Mouse (Mus musculus) spleen, adult 2 months (tissue): Measurements from ENCODE around the gene Adssl1. TPM values are rescaled to one million over a fixed set of nuclear protein-coding genes. Genes with fewer than 3 reads are reported as not detected.

Experiments used
- DNase-seq, 2 experiments: peaks; one replicate each; pipeline versions ENCODE4 v3.0.0 to v3.0.0-alpha.2; 2012 to 2021; ENCODE audit warnings: low spot score in 2 of 2, low read depth in 1 of 2
- H3K27ac ChIP-seq: fragments of 200-500 bp; 2 replicates; pipeline ENCODE4 v1.5.1; 2012; ENCODE audit warnings: low read length, inconsistent platforms; ENCODE audit not compliant: insufficient read depth
- H3K27me3 ChIP-seq: fragments of 200-500 bp; 2 replicates; pipeline ENCODE4 v1.6.1; 2012; ENCODE audit warnings: mild to moderate bottlenecking, moderate library complexity, low read length, inconsistent platforms; ENCODE audit not compliant: control insufficient read depth, insufficient read depth
- H3K36me3 ChIP-seq: fragments of 200-500 bp; 2 replicates; pipeline ENCODE4 v1.6.1; 2012; ENCODE audit warnings: mild to moderate bottlenecking, low read length, inconsistent platforms; ENCODE audit not compliant: control insufficient read depth, insufficient read depth
- H3K4me1 ChIP-seq: fragments of 200-500 bp; 2 replicates; pipeline ENCODE4 v1.6.1; 2011; ENCODE audit warnings: inconsistent platforms; ENCODE audit not compliant: control insufficient read depth, insufficient read depth, insufficient read length
- H3K4me3 ChIP-seq: fragments of 200-500 bp; 2 replicates; pipeline ENCODE4 v1.5.1; 2011; ENCODE audit warnings: mild to moderate bottlenecking, inconsistent platforms; ENCODE audit not compliant: insufficient read depth, insufficient read length; ENCODE audit errors: extremely low read depth
- CTCF ChIP-seq: fragments of 200-500 bp; IDR thresholded peaks from 2 replicates; pipeline ENCODE4 v1.5.1; 2011; ENCODE audit warnings: mild to moderate bottlenecking, inconsistent platforms; ENCODE audit not compliant: insufficient read depth, insufficient read length, insufficient replicate concordance; ENCODE audit errors: extremely low read depth
- POLR2A ChIP-seq: fragments of 200-500 bp; IDR thresholded peaks from 2 replicates; pipeline ENCODE4 v1.6.1; 2011; ENCODE audit warnings: low read depth, low read length, inconsistent platforms
- WGBS: fragments of 180-500 bp; shearing (Covaris S2); methylation state at CpG from one replicate; pipeline ENCODE4 v1.1.7; 2018; 5-methylcytosine and 5-hydroxymethylcytosine counted together
- polyA plus RNA-seq: library from polyadenylated mRNA; depleted of rRNA; stranded (reverse); fragments of >200 nt; gene quantifications from 2 replicates; pipeline ENCODE4 v1.2.3, GENCODE M21; 2012

Adssl1 gene
- polyA plus RNA-seq, 1 experiment, result 10.7 TPM

- no peak overlapping the region for H3K27ac ChIP-seq
- no peaks in the 10 kb centered on the region; the same call in 1 of the 2 replicates for H3K27me3 ChIP-seq
- H3K4me1 ChIP-seq, result peaks cover 20% of the 10 kb centered on the region; the same call in 1 of the 2 replicates
- TF ChIP-seq CTCF (no peak), POLR2A (no peak)
- WGBS, result 92% methylated on average over 7 of the region's 7 CpGs
- no peak for DNase-seq
- H3K4me3 ChIP-seq, result no peak overlapping the region
- peaks cover 7% of the 10 kb centered on the region; the same call in 1 of the 2 replicates for H3K36me3 ChIP-seq
Measured at GRCm38 (mm10) chr12:112671891-112672290, 52.0 kb downstream of the Adssl1 start.

GRCm38 (mm10) chr12:112672744-112673575, 53.1 kb downstream of the Adssl1 start:
- no peak for DNase-seq

GRCm38 (mm10) chr12:112673576-112674091, 53.8 kb downstream of the Adssl1 start:
- peaks cover under 1% of the 10 kb centered on the region for H3K27me3 ChIP-seq
- WGBS, result 4% methylated on average over 63 of the region's 68 CpGs
- H3K27ac ChIP-seq, result peak overlapping the region; percentile 74
- peaks cover 5% of the 10 kb centered on the region; the same call in 1 of the 2 replicates for H3K36me3 ChIP-seq
- H3K4me3 ChIP-seq, result peak overlapping the region; percentile 72
- no peak for TF ChIP-seq POLR2A
- TF ChIP-seq CTCF, result no peak
- peaks cover 20% of the 10 kb centered on the region; the same call in 1 of the 2 replicates for H3K4me1 ChIP-seq
- DNase-seq, result no peak

More at GRCm38 (mm10) chr12:112672744-112673575, 53.1 kb downstream of the Adssl1 start:
- TF ChIP-seq POLR2A, result no peak
- no peak for TF ChIP-seq CTCF
- WGBS, result 5% methylated on average over 21 of the region's 21 CpGs
- no peaks in the 10 kb centered on the region; the same call in 1 of the 2 replicates for H3K27me3 ChIP-seq
- H3K27ac ChIP-seq, result peak overlapping the region; percentile 74
- peaks cover 20% of the 10 kb centered on the region; the same call in 1 of the 2 replicates for H3K4me1 ChIP-seq
- H3K4me3 ChIP-seq, result peak overlapping the region; percentile 72
- H3K36me3 ChIP-seq, result peaks cover 5% of the 10 kb centered on the region; the same call in 1 of the 2 replicates

- Histone ChIP-seq H3K4me1 (peaks cover 17% of the 10 kb centered on the region), H3K27me3 (peaks cover 5% of the 10 kb centered on the region), H3K4me3 (peak within 1 kb of the TSS; percentile 72), H3K36me3 (peaks cover 3% of the 10 kb centered on the region; the same call in 1 of the 2 replicates), H3K27ac (peak within 1 kb of the TSS; percentile 89)
- peak in 1 of 2 experiments; percentile 40 for DNase-seq
- TF ChIP-seq POLR2A (peak; percentile 10; the same call in 1 of the 2 replicates), CTCF (no peak)
- WGBS, result 8% methylated on average over 70 of the region's 70 CpGs
Measured at GRCm38 (mm10) chr12:112674132-112675011, 54.5 kb downstream of the Adssl1 start, which contains the start of gene Akt1. Akt1 (minus strand) TSS chr12:112674884.

- WGBS, result 22% methylated on average over 18 of the region's 18 CpGs
- Histone ChIP-seq H3K4me3 (peak overlapping the region; percentile 28), H3K27ac (peak overlapping the region; percentile 89), H3K36me3 (peaks cover 3% of the 10 kb centered on the region; the same call in 1 of the 2 replicates), H3K27me3 (peaks cover 6% of the 10 kb centered on the region), H3K4me1 (peaks cover 18% of the 10 kb centered on the region)
- TF ChIP-seq CTCF (peak; percentile 75; the same call in 1 of the 2 replicates), POLR2A (no peak)
- peak; percentile 77 to 82 for DNase-seq
Measured at GRCm38 (mm10) chr12:112675245-112676035, 55.6 kb downstream of the Adssl1 start.

- no peaks in the 10 kb centered on the region for H3K36me3 ChIP-seq
- no peak overlapping the region for H3K4me3 ChIP-seq
- TF ChIP-seq POLR2A, result no peak
- no peak for TF ChIP-seq CTCF
- peaks cover 13% of the 10 kb centered on the region for H3K4me1 ChIP-seq
- peaks cover 6% of the 10 kb centered on the region for H3K27me3 ChIP-seq
- no peak overlapping the region for H3K27ac ChIP-seq
- DNase-seq, result no peak
- WGBS, result 62% methylated on average over 5 of the region's 5 CpGs
Measured at GRCm38 (mm10) chr12:112677076-112677475, 57.2 kb downstream of the Adssl1 start.
